Mouse (Mus musculus) embryonic fibroblast, embryonic 13.5 days (primary cell): ENCODE data around the gene Cnn3. TPM values are rescaled to one million over a fixed set of nuclear protein-coding genes. Genes with fewer than 3 reads are reported as not detected.

Experiments
- H3K27ac ChIP-seq: 2 replicates; pipeline ENCODE4 v1.5.1; 2012; ENCODE audit warnings: low read length, control low read depth, inconsistent platforms; ENCODE audit not compliant: insufficient read depth
- H3K4me1 ChIP-seq: 2 replicates; pipeline ENCODE4 v1.6.1; 2011; ENCODE audit warnings: low read length; ENCODE audit not compliant: control insufficient read depth, insufficient read depth
- H3K4me3 ChIP-seq: 2 replicates; pipeline ENCODE4 v1.5.1; 2011; ENCODE audit warnings: mild to moderate bottlenecking, control low read depth, low read length; ENCODE audit not compliant: insufficient read depth
- CTCF ChIP-seq: IDR thresholded peaks from 2 replicates; pipeline ENCODE4 v1.5.1; 2011; ENCODE audit warnings: mild to moderate bottlenecking, control low read depth, low read length, moderate library complexity, borderline replicate concordance; ENCODE audit not compliant: insufficient read depth
- POLR2A ChIP-seq: IDR thresholded peaks from 2 replicates; pipeline ENCODE4 v1.6.1; 2011; ENCODE audit warnings: low read depth, mild to moderate bottlenecking, control low read depth, low read length, moderate library complexity
- polyA plus RNA-seq: library from polyadenylated mRNA; stranded (reverse); fragments of >200 nt; gene quantifications from 2 replicates; pipeline ENCODE4 v1.2.4, GENCODE M21; 2011; ENCODE audit warnings: low read depth; ENCODE audit not compliant: missing spikeins, insufficient read length

Gene Cnn3
- polyA plus RNA-seq = 720 and 799 TPM in 2 replicates

DNA sequence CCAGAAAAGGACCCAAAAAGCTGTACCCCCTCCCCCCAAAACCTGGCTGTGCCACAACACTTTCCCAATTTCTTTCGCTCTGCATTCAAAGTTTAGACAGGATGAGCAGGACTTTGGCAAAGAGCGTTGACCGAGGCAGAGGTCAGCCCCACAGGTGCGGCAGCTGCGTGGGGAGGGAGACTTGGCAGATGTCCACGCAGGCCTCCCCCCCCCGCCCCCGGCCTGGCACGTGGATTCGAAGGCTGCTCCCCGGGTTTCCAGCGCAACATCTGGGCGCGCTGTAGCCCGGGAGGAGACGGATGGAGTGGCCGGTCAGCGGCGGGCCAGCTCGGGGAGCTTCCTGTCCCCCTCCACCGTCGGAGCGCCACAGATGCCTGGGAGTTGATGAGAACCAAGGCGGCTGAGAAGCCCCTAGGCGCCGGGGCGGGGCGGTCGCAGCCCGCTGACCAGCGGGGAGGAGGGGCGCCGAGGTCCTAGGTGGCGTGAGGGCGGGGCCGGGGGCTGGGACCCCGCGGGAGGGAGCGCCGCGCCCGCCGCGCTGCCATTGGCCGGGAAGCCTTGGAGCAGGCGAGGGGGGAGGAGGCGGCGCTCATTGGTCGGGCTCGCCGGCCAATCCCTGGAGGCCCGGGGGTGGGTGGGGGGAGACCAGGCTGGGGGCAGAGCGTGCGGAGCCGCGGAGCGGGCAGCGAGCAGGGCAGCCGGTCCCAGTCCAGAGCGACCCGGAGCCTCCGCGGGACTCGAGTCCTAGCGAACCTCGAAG, at the start of gene Cnn3:
Cnn3 (plus strand) TSS at position 637 of the 760 bp plus-strand sequence.
- Histone ChIP-seq H3K27ac (peak within 1 kb of the TSS; percentile 95), H3K4me1 (peaks cover 3% of the 10 kb centered on the region), H3K4me3 (peak within 1 kb of the TSS; percentile 80)
- TF ChIP-seq POLR2A = peak; percentile 88
- no peak for TF ChIP-seq CTCF

DNA sequence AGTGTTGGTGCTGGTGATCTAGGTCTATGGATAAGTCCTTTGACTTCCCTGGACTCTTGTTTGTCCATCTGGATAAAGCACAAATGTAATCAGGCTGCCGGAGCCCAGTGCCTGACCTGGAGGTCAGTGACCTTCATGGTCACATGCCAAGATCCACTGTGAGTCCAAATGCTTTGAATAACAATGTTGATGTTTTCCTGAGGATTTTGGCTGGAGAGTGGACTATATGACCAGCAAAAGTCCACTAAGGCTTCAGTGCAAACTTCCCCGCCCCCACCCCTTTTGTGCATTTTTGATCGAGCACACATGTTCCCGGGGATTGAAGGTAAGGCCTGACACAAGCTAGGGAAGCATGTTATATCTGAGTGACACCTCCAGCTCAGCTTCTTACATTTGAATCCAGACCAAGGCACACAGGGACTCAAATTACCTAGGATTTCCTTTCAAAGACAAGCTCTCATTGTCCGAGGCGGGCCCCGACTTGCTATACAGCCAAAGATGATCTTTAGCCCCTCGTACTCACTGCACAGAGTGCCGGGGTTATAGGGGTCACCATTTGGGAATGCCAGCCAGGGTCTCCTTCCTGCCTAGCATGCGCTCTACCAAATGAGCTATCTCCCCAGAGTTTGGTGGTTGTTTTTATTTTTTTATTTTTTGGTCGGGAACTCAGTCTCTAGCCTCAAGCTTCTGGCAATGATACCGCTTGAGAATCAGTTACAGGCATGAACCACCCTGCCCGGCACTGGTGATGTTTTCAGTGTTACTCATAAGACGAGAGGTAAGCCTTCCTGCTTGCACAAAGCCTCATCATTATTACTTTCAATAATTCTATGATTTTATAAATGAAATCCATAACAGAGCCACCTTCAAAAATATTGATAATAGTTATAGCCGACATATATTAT, 47.3 kb upstream of the Cnn3 start:
- TF ChIP-seq POLR2A (no peak), CTCF (no peak)
- no peak overlapping the region for H3K4me3 ChIP-seq
- H3K4me1 ChIP-seq = peaks cover 17% of the 10 kb centered on the region
- peak overlapping the region; percentile 94 for H3K27ac ChIP-seq

DNA sequence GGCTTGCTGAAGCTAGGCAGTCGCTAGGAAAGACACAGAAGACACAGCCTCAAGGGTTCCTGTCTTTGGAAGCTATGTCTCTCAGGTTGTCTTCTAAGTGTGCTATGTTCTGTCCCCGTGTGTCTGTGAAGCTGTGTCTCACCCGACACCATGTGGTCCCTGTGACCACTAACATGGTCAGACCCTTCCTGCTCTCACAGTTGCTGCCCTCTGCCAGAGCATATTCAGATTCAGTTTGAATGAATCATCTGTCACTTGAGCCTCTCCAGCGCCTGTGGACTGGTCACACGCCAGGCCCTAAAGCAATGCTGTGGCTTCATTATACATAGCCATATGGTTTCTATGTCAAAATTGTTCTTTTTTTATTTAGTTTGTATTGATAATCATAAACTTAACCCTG, 46.6 kb upstream of the Cnn3 start:
- peaks cover 16% of the 10 kb centered on the region for H3K4me1 ChIP-seq
- TF ChIP-seq POLR2A = no peak
- peak overlapping the region; percentile 94 for H3K27ac ChIP-seq
- no peak overlapping the region for H3K4me3 ChIP-seq

DNA sequence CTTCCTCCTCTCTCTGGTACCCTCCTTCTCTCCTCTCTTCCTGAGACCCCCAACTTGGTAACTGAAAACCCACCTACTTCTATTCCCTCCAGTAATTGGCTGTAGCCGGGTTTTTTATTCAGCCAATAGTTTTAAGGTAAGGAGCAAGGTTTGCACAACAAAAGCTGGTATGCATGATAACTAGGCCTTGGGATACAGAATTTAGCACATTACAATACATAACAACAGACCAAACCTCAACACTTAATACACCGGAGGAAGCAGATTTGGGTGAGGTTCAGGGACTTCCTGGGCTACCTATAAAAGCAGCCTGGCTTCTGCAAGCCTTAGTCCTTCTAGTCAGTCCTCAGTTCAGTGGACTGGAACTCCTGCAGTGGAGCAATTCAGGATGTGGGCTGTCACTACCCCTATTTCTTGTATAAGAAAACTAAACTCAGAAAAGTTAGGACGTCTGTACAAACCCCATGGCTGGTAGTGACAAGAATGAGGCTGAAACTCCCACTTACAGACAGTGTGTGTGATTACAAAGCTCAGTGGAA, 38.8 kb upstream of the Cnn3 start:
- H3K4me1 ChIP-seq = 0 out of 2 replicates have a peak, but pooled peaks cover 2% of the 10 kb centered on the region
- H3K4me3 ChIP-seq = no peak overlapping the region
- no peak overlapping the region for H3K27ac ChIP-seq
- TF ChIP-seq POLR2A = no peak
- no peak for TF ChIP-seq CTCF

DNA sequence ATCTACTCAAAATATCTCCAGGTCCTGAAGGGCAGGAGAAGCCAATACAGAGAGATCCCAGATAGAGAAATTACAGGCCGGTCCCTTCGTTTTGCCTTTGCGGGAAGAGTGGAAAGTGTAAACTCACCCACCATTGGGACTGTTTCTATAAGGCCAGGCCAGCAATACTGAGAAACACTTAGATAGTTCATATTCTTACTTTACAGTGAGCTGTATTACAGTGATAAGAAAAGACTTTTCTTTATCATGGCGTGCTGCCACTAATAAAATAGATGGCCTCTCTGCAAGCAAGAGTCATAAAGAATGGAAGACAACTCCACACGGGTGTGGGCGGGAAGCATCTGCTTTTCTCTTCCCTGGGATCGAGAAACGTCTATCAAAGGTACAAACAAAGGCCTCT, 36.9 kb upstream of the Cnn3 start:
- Histone ChIP-seq H3K27ac (no peak overlapping the region), H3K4me1 (0 out of 2 replicates have a peak, but pooled peaks cover 2% of the 10 kb centered on the region), H3K4me3 (no peak overlapping the region)
- TF ChIP-seq CTCF (no peak), POLR2A (no peak)

DNA sequence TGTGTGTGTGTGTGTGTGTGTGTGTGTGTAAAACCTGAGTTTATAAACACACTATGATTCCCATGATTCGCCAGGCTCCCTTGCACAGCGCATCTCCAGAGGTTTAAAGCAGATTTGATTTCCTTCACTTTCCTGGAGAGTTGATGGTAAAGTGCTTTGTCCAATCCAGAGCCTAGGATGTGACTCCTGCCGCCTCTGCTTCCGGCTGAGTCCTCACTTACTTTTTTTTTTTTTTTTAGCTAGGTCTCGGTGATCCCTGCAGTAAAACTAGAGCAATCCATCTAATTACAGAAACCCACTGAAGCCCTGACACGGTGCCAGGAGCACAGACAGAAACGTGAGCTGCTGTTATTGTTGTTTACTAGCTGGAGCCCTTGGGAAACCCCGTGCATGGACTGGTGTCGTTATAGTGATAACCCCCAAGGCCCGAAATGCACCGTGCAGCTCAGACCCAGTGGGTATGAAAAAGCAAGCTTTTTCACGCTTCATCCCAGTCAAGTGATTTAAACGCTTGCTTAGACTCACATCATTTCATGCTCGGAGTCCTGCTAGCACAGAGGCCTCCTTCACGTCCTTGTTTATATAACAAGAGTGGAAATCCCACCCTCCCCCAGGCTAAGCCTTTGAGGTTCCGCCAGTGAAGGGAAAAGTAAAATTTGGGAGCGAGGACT, 36.3 kb upstream of the Cnn3 start:
- no peak for TF ChIP-seq POLR2A
- TF ChIP-seq CTCF = no peak
- Histone ChIP-seq H3K27ac (peak overlapping the region; percentile 22; the same call in 1 of the 2 replicates), H3K4me3 (no peak overlapping the region), H3K4me1 (0 out of 2 replicates have a peak, but pooled peaks cover 2% of the 10 kb centered on the region)

DNA sequence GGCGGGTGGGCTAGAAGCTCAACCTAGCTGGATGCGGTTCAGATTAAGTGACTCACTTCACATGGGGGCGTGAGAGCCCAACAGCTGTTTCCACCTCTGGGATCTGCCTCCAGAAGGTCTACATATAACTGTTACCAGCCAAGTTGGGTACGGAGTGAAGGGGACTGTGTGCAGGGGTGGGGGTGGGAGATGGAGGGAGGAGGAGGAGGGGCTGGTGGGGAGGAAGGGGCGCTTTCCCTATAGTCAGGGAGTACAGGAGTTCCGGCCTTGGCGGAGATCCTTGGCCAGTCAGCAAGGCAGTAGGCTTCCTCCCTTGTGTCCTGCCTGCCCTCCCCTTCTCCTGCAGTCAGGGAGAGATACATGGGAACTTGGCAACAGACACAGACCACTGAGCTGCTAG, 35.6 kb upstream of the Cnn3 start:
- H3K4me1 ChIP-seq = 0 out of 2 replicates have a peak, but pooled peaks cover 2% of the 10 kb centered on the region
- H3K4me3 ChIP-seq = no peak overlapping the region
- TF ChIP-seq POLR2A = no peak
- TF ChIP-seq CTCF = no peak
- H3K27ac ChIP-seq = no peak overlapping the region

DNA sequence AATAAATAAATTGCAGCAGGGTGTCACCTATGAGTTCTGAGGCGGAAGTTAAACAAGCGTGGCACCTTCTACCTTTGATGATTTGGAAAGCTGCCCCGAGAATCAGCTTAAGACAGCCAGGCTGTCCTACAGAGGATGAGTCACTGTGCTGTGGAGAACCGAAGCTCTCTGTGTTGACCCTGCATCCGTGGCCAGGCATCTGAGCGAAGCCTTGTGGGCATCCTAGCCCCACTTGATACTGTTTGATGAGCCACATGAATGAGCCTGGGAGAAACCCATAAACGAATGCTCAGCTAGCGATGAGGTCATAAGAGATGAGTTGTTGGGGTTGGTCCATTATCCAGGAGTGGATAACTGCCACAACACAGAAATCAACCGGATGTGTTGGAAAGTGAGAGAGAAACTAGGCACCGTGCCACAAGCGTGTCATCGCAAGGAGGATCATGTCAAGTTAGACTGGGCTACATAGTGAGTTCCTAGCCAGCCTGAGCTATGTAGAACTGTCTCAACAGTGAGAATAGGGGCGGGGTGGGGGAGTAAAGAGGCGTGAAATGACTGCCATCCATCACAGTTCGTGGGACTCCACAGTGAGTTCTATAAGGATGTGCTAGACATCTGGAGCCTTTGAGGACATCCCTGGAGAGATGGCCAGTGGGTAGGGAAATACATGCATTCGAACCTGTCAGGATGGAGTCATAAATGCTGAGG, 30.6 kb upstream of the Cnn3 start:
- H3K27ac ChIP-seq = no peak overlapping the region
- no peak overlapping the region for H3K4me3 ChIP-seq
- 0 out of 2 replicates have a peak, but pooled peaks cover 2% of the 10 kb centered on the region for H3K4me1 ChIP-seq
- TF ChIP-seq CTCF (no peak), POLR2A (no peak)
